Mouse (Mus musculus): ENCODE results near the gene Cenpp.

- no peak for TF ChIP-seq CTCF (IDR thresholded peaks at IDR 0.05; ENCODE audit: low read depth)
- no peak for TF ChIP-seq EP300 (IDR thresholded peaks at IDR 0.05; ENCODE audit: low read depth)
Measured at GRCm38 (mm10) chr13:49470319-49470718, 182.3 kb downstream of the Cenpp start.
